Mouse (Mus musculus): ENCODE measurements around the gene Plekho1. TPM values are rescaled to one million over a fixed set of nuclear protein-coding genes. Genes with fewer than 3 reads are reported as not detected.

Plekho1 gene
- total RNA-seq, 1 experiment from 2014 or later = 131 TPM

DNA sequence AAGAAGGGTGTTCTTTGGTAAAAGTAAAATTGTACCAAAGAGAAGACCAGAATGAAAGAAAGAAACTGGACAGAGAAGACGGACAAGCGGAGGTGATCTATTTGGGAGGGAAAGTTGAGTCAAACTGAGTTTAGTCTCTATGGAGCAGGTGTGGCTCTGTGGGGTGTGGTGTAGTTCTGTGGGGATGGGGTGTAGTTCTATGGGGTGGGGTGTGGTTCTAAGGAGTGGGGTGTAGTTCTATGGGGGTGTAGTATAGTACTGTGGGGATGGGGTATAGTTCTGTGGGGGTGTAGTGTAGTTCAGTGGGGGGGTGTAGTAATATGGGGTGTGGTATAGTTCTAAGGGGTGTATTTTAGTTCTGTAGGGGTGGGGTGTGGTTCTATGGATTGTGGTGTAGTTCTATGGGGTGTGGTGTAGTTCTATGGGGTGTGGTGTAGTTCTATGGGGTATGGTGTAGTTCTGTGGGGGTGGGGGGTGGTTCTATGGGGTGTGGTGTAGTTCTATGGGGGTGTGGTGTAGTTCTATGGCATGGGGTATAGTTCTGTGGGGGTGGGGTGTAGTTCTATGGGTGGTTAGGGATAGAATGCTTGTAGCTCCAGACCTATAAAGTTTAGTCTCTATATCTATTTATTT, 20.6 kb upstream of the Plekho1 start:
- no peak for ATAC-seq (replicated peaks; ENCODE audit: insufficient number of reproducible peaks, low FRiP score, low TSS enrichment, poor library complexity, severe bottlenecking)

DNA sequence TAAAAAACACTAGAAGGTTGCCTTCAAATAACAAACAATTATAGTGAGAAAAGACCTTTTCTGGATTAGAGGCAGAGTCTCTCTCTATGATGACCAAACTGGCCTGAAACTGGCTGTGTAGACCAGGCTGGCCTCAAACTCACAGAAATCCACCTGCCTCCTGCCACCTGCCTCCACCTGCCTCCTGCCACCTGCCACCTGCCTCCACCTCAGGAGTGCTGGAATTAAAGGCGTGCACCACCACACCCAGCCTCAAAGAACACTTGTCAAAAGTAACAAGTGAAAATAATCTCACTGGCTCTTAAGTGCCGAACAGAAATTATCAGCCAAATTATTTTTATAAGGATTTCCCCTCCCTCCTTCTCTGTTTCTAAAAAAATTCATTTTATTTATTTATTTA, 19.9 kb upstream of the Plekho1 start:
- ATAC-seq (replicated peaks; ENCODE audit: insufficient number of reproducible peaks, low FRiP score, low TSS enrichment, poor library complexity, severe bottlenecking) = no peak

GRCm38 (mm10) chr3:96012805-96013204, 17.0 kb upstream of the Plekho1 start:
- ATAC-seq (replicated peaks; ENCODE audit: insufficient number of reproducible peaks, low FRiP score, low TSS enrichment, poor library complexity, severe bottlenecking) = no peak

- ATAC-seq (replicated peaks; ENCODE audit: insufficient number of reproducible peaks, low FRiP score, low TSS enrichment, poor library complexity, severe bottlenecking) = no peak
These were observed 12.7 kb upstream of the Plekho1 start for GRCm38 (mm10) chr3:96008463-96008862.

GRCm38 (mm10) chr3:96001560-96001959, 5.8 kb upstream of the Plekho1 start:
- no peak for ATAC-seq (replicated peaks; ENCODE audit: insufficient number of reproducible peaks, low FRiP score, low TSS enrichment, poor library complexity, severe bottlenecking)

DNA sequence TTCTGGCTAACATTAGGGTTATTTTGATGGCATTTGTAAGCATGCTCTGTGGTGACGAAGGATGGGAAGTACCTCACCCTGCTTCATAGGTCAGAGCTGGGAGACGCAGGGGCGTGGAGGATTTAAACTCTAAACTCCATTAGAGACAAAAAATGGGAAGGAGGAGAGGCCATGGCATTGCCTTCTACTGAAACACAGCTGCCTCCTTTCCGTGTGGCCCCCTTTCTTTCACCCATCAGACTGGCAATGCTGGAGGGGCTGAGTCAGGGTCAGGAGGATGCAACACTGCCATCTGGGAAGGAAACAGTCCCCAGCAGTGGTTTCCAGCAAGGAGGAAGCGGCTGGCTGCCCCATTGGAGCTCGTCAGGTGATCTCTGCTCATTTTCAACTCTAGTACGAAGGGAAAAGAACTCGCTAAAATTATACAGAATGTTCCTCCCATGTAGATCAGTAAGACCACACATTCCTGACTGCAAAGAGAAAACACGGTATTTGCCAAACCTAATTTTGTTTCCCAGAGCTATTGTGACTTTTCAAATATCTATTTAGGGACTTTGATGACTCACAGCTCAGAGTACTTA, 5.2 kb upstream of the Plekho1 start:
- 0 out of 2 replicates have a peak, but pooled peaks have one; percentile 19 for ATAC-seq (replicated peaks; ENCODE audit: insufficient number of reproducible peaks, low FRiP score, low TSS enrichment, poor library complexity, severe bottlenecking)

DNA sequence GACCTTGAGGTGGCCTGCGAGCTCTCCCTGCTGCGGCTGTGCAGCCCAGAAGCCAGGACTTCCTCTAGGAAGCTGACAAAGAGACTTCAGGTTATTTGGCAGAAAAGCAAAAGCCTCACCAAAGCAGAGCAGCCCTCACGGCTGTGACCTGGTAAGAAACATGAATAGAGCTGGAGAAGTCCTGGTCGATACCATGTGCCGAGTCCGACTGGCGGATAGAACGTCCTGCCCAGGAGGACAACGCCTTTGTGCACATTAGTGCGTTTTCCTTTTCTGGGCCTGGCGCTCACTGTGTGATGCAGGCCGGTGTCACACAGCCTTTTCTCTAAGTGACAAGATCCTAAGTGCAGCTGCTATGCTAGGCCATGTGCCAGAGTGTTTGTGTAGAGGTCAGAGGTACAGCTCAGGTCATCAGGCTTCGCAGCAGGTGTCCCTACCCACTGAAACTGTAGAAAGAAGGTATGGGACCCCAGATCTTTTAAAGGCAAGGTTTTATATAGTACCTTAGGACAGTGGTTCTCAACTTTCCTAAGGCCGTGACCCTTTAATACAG, 4.4 kb upstream of the Plekho1 start:
- no peak for ATAC-seq (replicated peaks; ENCODE audit: insufficient number of reproducible peaks, low FRiP score, low TSS enrichment, poor library complexity, severe bottlenecking)

DNA sequence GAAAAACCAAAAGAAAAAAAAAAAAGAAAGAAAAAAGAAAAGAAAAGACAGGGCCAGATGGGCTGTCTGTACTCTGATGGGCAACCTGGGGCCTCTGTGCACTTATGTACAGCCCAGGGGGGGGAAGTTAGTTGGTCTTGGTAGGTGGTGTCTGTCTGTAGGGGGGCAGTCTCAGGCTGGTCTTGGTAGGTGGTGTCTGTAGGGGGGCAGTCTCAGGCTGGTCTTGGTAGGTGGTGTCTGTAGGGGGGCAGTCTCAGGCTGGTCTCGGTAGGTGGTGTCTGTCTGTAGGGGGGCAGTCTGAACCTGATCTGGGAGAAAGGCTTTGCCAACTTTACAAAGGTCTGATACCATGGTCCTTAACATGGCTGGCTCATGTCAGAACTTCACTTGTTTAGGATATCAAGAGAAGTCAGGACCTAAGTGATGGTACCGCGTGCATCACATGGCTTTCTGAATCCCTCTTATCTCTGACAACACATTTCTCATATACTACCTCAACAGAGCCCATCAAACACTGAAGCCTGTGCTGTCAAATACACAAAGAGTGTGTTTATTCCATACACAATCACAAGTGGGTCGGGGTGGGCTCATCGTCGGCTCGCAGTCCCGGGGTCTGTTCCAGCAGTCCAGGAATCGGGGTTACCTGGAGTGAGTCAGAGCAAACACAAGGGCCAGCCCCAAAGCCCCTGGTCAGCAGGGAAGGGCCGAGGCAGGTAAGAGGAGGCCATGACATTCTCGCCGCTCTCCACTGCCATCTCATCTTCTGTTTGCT, 3.7 kb upstream of the Plekho1 start:
- no peak for ATAC-seq (replicated peaks; ENCODE audit: insufficient number of reproducible peaks, low FRiP score, low TSS enrichment, poor library complexity, severe bottlenecking)

GRCm38 (mm10) chr3:95997203-95997721, 1.5 kb upstream of the Plekho1 start:
- ATAC-seq (replicated peaks; ENCODE audit: insufficient number of reproducible peaks, low FRiP score, low TSS enrichment, poor library complexity, severe bottlenecking) = peak; percentile 7; the same call in 1 of the 2 replicates

GRCm38 (mm10) chr3:95996451-95997073, 761 bp upstream of the Plekho1 start:
- no peak for ATAC-seq (replicated peaks; ENCODE audit: insufficient number of reproducible peaks, low FRiP score, low TSS enrichment, poor library complexity, severe bottlenecking)

DNA sequence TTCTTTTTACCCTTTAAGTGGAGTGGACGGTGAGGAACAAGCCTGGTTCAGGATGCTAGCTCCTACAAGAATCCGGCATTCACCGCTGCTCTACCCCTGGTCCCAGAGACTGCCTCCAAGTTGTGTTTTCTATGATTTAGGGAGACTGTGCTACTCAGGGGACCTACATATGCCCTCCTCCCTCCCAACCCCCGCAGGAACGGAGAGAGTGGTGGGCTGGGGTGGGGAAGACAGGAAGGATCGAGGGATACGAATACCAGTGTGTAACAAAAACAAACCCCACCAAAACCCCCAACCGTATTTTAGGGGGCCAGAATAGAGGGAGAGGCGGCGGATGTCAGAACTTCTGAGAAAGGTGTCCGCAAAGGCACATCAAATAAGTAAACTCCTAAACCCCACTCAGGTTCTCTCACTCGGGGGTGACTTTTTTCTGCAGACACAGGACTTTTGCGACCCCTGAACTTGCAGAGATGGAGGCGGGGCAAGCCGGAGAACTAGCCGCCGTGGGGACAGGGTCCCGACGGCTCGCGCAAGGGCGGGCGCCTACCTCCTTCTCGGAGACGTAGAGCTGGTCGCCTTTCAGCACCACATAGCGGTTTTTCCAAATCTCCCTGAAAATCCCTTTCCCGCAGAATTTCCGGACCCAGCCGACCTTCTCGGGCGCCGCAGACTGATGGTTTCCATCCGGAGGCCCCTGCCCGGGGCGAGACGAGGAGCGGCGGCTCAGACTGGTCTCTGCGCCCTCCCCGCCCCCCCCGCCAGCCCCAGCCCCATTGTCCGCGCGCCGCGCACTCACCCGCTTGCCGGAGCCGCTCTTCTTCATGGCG, 613 bp downstream of the Plekho1 start:
- no peak for ATAC-seq (replicated peaks; ENCODE audit: insufficient number of reproducible peaks, low FRiP score, low TSS enrichment, poor library complexity, severe bottlenecking)

GRCm38 (mm10) chr3:95994381-95994846, 1.4 kb downstream of the Plekho1 start:
- peak; percentile 63 for ATAC-seq (replicated peaks; ENCODE audit: insufficient number of reproducible peaks, low FRiP score, low TSS enrichment, poor library complexity, severe bottlenecking)

GRCm38 (mm10) chr3:95993881-95994280, 1.9 kb downstream of the Plekho1 start:
- ATAC-seq (replicated peaks; ENCODE audit: insufficient number of reproducible peaks, low FRiP score, low TSS enrichment, poor library complexity, severe bottlenecking) = 0 out of 2 replicates have a peak, but pooled peaks have one; percentile 24

- ATAC-seq (replicated peaks; ENCODE audit: insufficient number of reproducible peaks, low FRiP score, low TSS enrichment, poor library complexity, severe bottlenecking) = no peak
These were observed 2.7 kb downstream of the Plekho1 start for GRCm38 (mm10) chr3:95992990-95993603.

GRCm38 (mm10) chr3:95990413-95990941, 5.3 kb downstream of the Plekho1 start:
- ATAC-seq (replicated peaks; ENCODE audit: insufficient number of reproducible peaks, low FRiP score, low TSS enrichment, poor library complexity, severe bottlenecking) = peak; percentile 51

DNA sequence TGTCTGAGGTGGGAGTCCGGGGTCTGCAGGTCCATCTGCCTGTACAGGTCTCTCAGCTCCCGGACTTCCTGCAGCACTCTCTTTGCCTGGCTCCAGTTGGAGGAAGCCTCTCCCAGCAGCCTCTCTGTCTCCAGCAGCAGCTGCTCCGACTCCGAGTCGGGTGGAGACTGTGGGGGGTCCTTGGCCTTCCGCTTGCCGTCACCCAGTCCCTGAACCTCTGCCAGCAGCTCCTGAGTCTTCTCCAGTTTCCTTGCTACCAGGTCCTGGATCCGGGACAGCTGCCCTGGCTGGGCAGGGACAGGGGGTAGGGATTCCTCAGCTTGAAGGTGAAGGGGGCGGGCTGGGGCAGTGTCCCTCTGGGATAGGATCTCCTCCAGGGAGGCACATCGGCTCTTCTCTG, 6.8 kb downstream of the Plekho1 start:
- ATAC-seq (replicated peaks; ENCODE audit: insufficient number of reproducible peaks, low FRiP score, low TSS enrichment, poor library complexity, severe bottlenecking) = no peak

DNA sequence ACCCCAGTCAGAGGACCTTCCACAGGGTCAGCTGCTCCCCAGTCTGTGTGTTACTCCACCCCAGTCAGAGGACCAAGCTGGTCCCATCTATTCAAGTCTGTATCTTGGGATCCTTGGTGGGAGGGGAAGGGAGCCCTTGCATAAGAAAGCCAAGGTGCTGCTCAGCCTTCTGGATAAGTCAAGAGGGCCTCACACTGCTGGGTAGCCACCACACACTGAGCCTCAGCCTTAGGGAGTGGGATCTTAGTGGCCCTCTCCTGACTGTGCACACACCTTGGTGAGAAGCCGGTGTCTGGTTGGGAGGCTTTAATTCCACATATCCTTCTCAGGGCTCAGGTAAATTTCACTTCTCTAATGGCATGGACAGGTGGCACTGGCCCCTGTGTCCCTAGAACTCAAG, 7.7 kb downstream of the Plekho1 start:
- ATAC-seq (replicated peaks; ENCODE audit: insufficient number of reproducible peaks, low FRiP score, low TSS enrichment, poor library complexity, severe bottlenecking) = no peak

Data from monocyte, adult 5-6 weeks (primary cell).